Mouse (Mus musculus) heart, embryonic 13.5 days (tissue): ENCODE data around the gene Dnajb13. TPM values are rescaled to one million over a fixed set of nuclear protein-coding genes. Genes with fewer than 3 reads are reported as not detected.
A peak's percentile ranks its signal among the peaks of the same experiment; 100 is the strongest.

Experiments used
- ATAC-seq: fragments of 200-750 bp; cut with Nextera tagmentation; 2 replicates; pipeline ENCODE4 v1.8.0; 2017; ENCODE audit warnings: moderate TSS enrichment; ENCODE audit not compliant: insufficient number of reproducible peaks, low FRiP score, low TSS enrichment; ENCODE audit errors: extremely low read depth
- H3K27ac ChIP-seq: fragments of 300-500 bp; sonication (generic); replicated peaks from 2 replicates; pipeline ENCODE4 v1.5.1; 2015; ENCODE audit warnings: moderate library complexity, mild to moderate bottlenecking, inconsistent platforms
- H3K27me3 ChIP-seq: fragments of 300-500 bp; sonication (generic); replicated peaks from 2 replicates; pipeline ENCODE4 v1.6.1; 2015; ENCODE audit warnings: mild to moderate bottlenecking, inconsistent platforms
- H3K36me3 ChIP-seq: fragments of 300-500 bp; sonication (generic); 2 replicates; pipeline ENCODE4 v1.6.1; 2015; ENCODE audit warnings: mild to moderate bottlenecking, inconsistent platforms
- H3K4me1 ChIP-seq: fragments of 300-500 bp; sonication (generic); 2 replicates; pipeline ENCODE4 v1.6.1; 2015; ENCODE audit warnings: inconsistent platforms
- H3K4me2 ChIP-seq: fragments of 300-500 bp; sonication (generic); 2 replicates; pipeline ENCODE4 v1.6.1; 2015; ENCODE audit warnings: inconsistent platforms, mild to moderate bottlenecking, moderate library complexity
- H3K4me3 ChIP-seq: fragments of 300-500 bp; sonication (generic); 2 replicates; pipeline ENCODE4 v1.5.1; 2015; ENCODE audit warnings: moderate library complexity, mild to moderate bottlenecking, inconsistent platforms
- H3K9ac ChIP-seq: fragments of 300-500 bp; sonication (generic); 2 replicates; pipeline ENCODE4 v1.6.1; 2015; ENCODE audit warnings: inconsistent platforms, mild to moderate bottlenecking, moderate library complexity
- H3K9me3 ChIP-seq: fragments of 300-500 bp; sonication (generic); 2 replicates; pipeline ENCODE4 v1.6.1; 2016; ENCODE audit warnings: inconsistent platforms
- WGBS: fragments of 180-500 bp; shearing (Covaris S2); methylation state at CpG from one replicate; pipeline ENCODE4 v1.1.7; 2015; ENCODE audit warnings: mixed read lengths; 5-methylcytosine and 5-hydroxymethylcytosine counted together
- polyA plus RNA-seq: library from polyadenylated mRNA; unstranded; fragments of >200 nt; fragmentation: Nextera tagmentation; extraction: Ambion mirVana; gene quantifications from 2 replicates; pipeline ENCODE4 v1.2.1, GENCODE M21; 2015

The Dnajb13 gene
- polyA plus RNA-seq = 0.19 and 0.29 TPM in 2 replicates

DNA sequence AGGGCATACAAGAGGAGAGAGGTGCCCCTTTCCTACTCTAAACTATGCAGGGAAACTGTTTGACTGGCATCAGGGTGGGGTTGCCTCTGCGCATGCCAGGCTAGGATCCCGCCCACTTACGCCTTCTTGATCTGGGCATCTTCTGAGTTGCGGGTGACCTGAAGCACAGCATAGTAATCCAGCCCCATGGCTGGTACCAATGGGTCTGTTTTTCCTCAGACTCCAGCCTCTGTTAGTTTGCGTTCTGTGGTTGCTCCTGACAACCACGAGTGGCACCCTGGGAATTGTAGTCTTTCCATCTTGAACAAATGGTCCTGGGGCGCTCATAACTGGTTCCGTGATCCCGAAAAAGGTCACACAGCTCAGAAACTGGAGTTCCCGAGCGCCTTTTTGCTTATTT, at the start of gene Dnajb13:
TSS of gene Dnajb13 (minus strand) at position 388 of the 400 bp plus-strand sequence.
- Histone ChIP-seq H3K9ac (no peak within 1 kb of the TSS), H3K36me3 (no peaks in the 10 kb centered on the region), H3K4me1 (no peaks in the 10 kb centered on the region; the same call in 1 of the 2 replicates), H3K4me3 (0 out of 2 replicates have a peak within 1 kb of the TSS, but pooled peaks have one; percentile 6), H3K27me3 (peaks cover 25% of the 10 kb centered on the region), H3K4me2 (peak within 1 kb of the TSS; percentile 39), H3K9me3 (no peaks in the 10 kb centered on the region), H3K27ac (no peak within 1 kb of the TSS)
- ATAC-seq = no peak
- WGBS = 43% methylated on average over 11 of the region's 11 CpGs

GRCm38 (mm10) chr7:100561861-100562587, 47.3 kb upstream of the Dnajb13 start:
- no peaks in the 10 kb centered on the region for H3K27me3 ChIP-seq
- H3K9me3 ChIP-seq = no peaks in the 10 kb centered on the region
- no peak overlapping the region for H3K4me2 ChIP-seq
- no peak for ATAC-seq
- H3K4me3 ChIP-seq = no peak overlapping the region
- no peak overlapping the region for H3K27ac ChIP-seq
- peaks cover 36% of the 10 kb centered on the region for H3K36me3 ChIP-seq
- peaks cover 5% of the 10 kb centered on the region for H3K4me1 ChIP-seq
- no peak overlapping the region for H3K9ac ChIP-seq
- 81% methylated on average over 11 of the region's 11 CpGs for WGBS

DNA sequence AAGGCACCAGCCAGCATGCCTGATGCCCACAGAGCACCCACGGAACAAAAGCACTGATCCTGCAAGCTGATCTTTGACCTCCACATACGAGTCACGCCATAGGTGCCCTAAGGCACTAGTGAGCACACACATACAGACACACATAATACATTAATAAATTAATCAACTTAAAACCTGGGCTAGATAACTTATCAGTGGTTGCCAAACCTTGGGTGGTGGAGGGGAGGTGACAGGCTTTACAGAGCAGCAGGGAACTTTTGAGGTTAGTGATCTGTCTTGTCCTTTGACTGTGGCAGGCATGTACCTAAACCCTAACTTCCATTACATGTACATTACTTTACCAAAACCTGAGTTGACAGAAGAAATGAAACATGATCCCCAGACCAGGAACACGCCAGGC, 44.6 kb upstream of the Dnajb13 start:
- no peak overlapping the region for H3K9ac ChIP-seq
- no peak overlapping the region for H3K4me2 ChIP-seq
- peaks cover 23% of the 10 kb centered on the region for H3K36me3 ChIP-seq
- H3K4me3 ChIP-seq = no peak overlapping the region
- peaks cover 26% of the 10 kb centered on the region for H3K4me1 ChIP-seq
- 77% methylated on average over 4 of the region's 4 CpGs for WGBS
- H3K9me3 ChIP-seq = no peaks in the 10 kb centered on the region
- no peak for ATAC-seq
- no peak overlapping the region for H3K27ac ChIP-seq
- no peaks in the 10 kb centered on the region for H3K27me3 ChIP-seq

GRCm38 (mm10) chr7:100557241-100557640, 42.5 kb upstream of the Dnajb13 start:
- H3K36me3 ChIP-seq = peaks cover 25% of the 10 kb centered on the region
- 47% methylated on average over 5 of the region's 5 CpGs for WGBS
- no peak overlapping the region for H3K4me2 ChIP-seq
- no peaks in the 10 kb centered on the region for H3K9me3 ChIP-seq
- no peak overlapping the region for H3K4me3 ChIP-seq
- peaks cover 28% of the 10 kb centered on the region for H3K4me1 ChIP-seq
- ATAC-seq = no peak
- H3K27ac ChIP-seq = peak overlapping the region; percentile 44
- no peak overlapping the region for H3K9ac ChIP-seq
- H3K27me3 ChIP-seq = no peaks in the 10 kb centered on the region

DNA sequence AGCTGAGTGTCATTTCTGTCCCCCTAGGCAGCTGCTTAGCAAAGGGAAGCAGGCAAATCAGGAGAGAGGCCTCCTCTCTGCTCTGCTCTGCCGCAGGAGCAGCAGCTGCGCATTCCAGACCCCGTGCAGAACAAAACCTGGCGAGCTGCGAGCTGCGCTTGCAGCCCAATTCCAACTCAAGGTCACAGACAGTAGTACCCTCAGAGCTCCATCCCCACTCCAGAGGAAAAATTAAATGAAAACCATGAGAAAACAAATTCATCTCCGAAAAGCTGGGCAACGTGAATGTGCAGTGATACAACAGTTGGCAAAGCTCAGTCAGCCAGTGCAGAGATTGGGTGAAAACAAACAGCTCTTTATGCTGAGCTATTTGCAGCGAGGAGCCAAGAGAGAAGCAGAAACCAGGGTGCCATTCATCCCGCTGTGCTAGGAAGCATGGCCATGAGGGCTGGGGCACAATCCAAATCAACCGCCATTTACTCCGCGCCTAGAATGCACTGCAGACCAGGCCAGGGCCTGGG, 40.7 kb upstream of the Dnajb13 start:
- peak; percentile 54; the same call in 1 of the 2 replicates for ATAC-seq
- peak overlapping the region; percentile 96 for H3K27ac ChIP-seq
- H3K4me1 ChIP-seq = peaks cover 33% of the 10 kb centered on the region
- peak overlapping the region; percentile 63 for H3K9ac ChIP-seq
- no peak overlapping the region for H3K4me3 ChIP-seq
- WGBS = 36% methylated on average over 13 of the region's 13 CpGs
- no peaks in the 10 kb centered on the region for H3K27me3 ChIP-seq
- H3K9me3 ChIP-seq = no peaks in the 10 kb centered on the region
- peaks cover 27% of the 10 kb centered on the region for H3K36me3 ChIP-seq
- H3K4me2 ChIP-seq = peak overlapping the region; percentile 28

- ATAC-seq = no peak
- Histone ChIP-seq H3K4me3 (no peak overlapping the region), H3K27ac (peak overlapping the region; percentile 96), H3K36me3 (peaks cover 27% of the 10 kb centered on the region), H3K9me3 (no peaks in the 10 kb centered on the region), H3K27me3 (no peaks in the 10 kb centered on the region), H3K4me1 (peaks cover 38% of the 10 kb centered on the region), H3K4me2 (peak overlapping the region; percentile 28), H3K9ac (peak overlapping the region; percentile 63)
- 44% methylated on average over 5 of the region's 5 CpGs for WGBS
These were observed 40.2 kb upstream of the Dnajb13 start for GRCm38 (mm10) chr7:100554939-100555338.

DNA sequence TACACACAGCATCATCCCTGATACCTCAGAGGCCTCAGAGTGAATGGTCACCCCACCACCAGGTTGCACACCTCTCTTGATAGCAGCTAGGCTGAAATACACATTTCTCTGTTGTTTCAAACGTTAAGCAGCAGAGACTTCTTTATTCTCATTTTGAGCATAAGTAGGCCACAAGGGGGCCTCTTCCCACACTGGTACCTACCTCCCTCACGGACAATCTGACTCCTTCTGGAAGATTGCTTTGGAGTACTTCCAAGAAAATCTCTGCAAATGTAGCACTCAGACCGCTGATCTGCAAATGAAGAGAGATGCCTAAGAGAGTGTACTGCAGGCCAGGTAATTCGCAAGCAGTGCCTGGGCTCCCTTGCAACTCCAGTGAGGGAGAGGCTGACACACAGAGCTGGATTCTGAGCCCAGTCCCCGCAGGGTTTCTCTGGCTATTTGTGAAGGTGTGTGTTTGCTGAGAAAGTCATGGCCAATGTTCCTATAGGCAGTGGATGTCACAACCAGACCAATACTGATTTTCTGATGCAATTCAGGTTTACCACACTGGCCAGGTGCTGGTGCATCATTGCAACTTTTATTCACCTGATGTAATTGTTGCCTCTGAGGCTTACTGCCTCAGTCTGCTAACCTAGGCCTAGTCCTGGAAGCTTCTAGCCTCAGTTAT, 35.7 kb upstream of the Dnajb13 start:
- Histone ChIP-seq H3K4me2 (no peak overlapping the region), H3K4me3 (no peak overlapping the region), H3K4me1 (peaks cover 49% of the 10 kb centered on the region), H3K9me3 (no peaks in the 10 kb centered on the region), H3K27ac (peak overlapping the region; percentile 80), H3K27me3 (no peaks in the 10 kb centered on the region), H3K9ac (no peak overlapping the region), H3K36me3 (peaks cover 44% of the 10 kb centered on the region)
- no peak for ATAC-seq
- 43% methylated on average over 5 of the region's 5 CpGs for WGBS

DNA sequence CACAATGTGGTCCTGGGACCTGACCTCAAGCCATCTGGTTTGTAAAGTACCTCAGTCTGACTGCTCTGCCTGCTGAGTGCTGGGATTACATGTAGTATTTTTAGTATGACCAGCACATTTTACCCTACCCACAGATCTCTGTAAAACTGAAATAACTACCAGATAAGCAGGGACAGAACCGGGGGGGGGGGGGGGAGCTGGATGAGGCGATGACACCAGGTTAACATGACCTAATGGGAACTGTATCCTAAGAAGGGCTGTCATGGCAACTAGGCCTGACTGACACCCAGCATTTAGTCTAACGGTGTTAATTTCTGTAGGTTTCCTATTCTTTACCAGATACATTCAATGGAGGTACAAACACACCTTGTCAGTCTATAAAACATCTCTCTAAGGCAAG, 35.0 kb upstream of the Dnajb13 start:
- Histone ChIP-seq H3K27ac (peak overlapping the region; percentile 80), H3K4me3 (no peak overlapping the region), H3K9me3 (no peaks in the 10 kb centered on the region), H3K4me2 (no peak overlapping the region), H3K9ac (no peak overlapping the region), H3K4me1 (peaks cover 43% of the 10 kb centered on the region), H3K27me3 (no peaks in the 10 kb centered on the region), H3K36me3 (peaks cover 44% of the 10 kb centered on the region)
- no peak for ATAC-seq
- 59% methylated on average over 3 of the region's 3 CpGs for WGBS

GRCm38 (mm10) chr7:100547631-100548030, 32.9 kb upstream of the Dnajb13 start:
- 17% methylated on average over 4 of the region's 4 CpGs for whole genome bisulfite sequencing
- Histone ChIP-seq H3K27ac (peak overlapping the region; percentile 67), H3K4me1 (peaks cover 36% of the 10 kb centered on the region), H3K27me3 (no peaks in the 10 kb centered on the region), H3K4me3 (no peak overlapping the region), H3K9ac (peak overlapping the region; percentile 21; the same call in 1 of the 2 replicates), H3K9me3 (no peaks in the 10 kb centered on the region), H3K36me3 (peaks cover 42% of the 10 kb centered on the region), H3K4me2 (no peak overlapping the region)
- no peak; the same call in 1 of the 2 replicates for ATAC-seq

- no peak overlapping the region for H3K4me3 ChIP-seq
- no peak for ATAC-seq
- H3K4me1 ChIP-seq = peaks cover 22% of the 10 kb centered on the region
- peaks cover 35% of the 10 kb centered on the region for H3K36me3 ChIP-seq
- no peak overlapping the region for H3K9ac ChIP-seq
- no peak overlapping the region for H3K27ac ChIP-seq
- H3K4me2 ChIP-seq = no peak overlapping the region
- H3K9me3 ChIP-seq = no peaks in the 10 kb centered on the region
- no peaks in the 10 kb centered on the region for H3K27me3 ChIP-seq
- WGBS = 46% methylated on average over 1 of the region's 1 CpGs
These were observed 29.7 kb upstream of the Dnajb13 start for GRCm38 (mm10) chr7:100544437-100544836.

GRCm38 (mm10) chr7:100539516-100539915, 24.8 kb upstream of the Dnajb13 start:
- WGBS = 90% methylated on average over 9 of the region's 9 CpGs
- ATAC-seq = no peak
- Histone ChIP-seq H3K36me3 (peaks cover 21% of the 10 kb centered on the region), H3K27me3 (no peaks in the 10 kb centered on the region), H3K4me3 (no peak overlapping the region), H3K4me1 (peaks cover 12% of the 10 kb centered on the region), H3K9ac (no peak overlapping the region), H3K4me2 (no peak overlapping the region), H3K9me3 (no peaks in the 10 kb centered on the region), H3K27ac (no peak overlapping the region)
